ENCODE assay signal across 30 mouse cellular contexts in genomic region chr13:12569741-12570140, GRCm38 (mm10). TPM values are rescaled to one million over a fixed set of nuclear protein-coding genes. Genes with fewer than 3 reads are reported as not detected.
A peak's percentile ranks its signal among the peaks of the same experiment; 100 is the strongest.
DNase-seq lines count a peak whose midpoint lies in the region; ATAC-seq lines count a peak whose summit lies in the region.
"Had no signal": no experiment of that assay in that cellular context is flagged by ENCODE, and none has a peak within 500 bp of the region (broad histone marks: within the 10 kb centered on the region; RNA-seq: fewer than 3 reads in every experiment).

No protein-coding gene starts in this region.

- 75% methylated on average over 7 of the region's 7 CpGs for WGBS in heart, embryonic 11.5 days (ENCODE audit: insufficient replicate concordance)

- peaks cover 4% of the 10 kb centered on the region; the same call in 1 of the 2 replicates for H3K27me3 ChIP-seq in heart, embryonic 11.5 days (ENCODE audit: control insufficient read depth, insufficient read depth, low read length)
- H3K27me3 ChIP-seq: forebrain, embryonic 15.5 days; heart, embryonic 15.5 days; limb, embryonic 15.5 days had no signal

- peak; percentile 23 for DNase-seq in heart, adult 11 months
- peak; percentile 21 to 36 for DNase-seq in B cell, adult 2 months
- no peak for DNase-seq in right cerebral cortex, postnatal 4 days
- DNase-seq in urinary bladder, adult 2 months (ENCODE audit: low spot score), result no peak
- DNase-seq in frontal cortex, adult 2 months (ENCODE audit: extremely low spot score in 1 of 2, low spot score in 1 of 2), result no peak
- DNase-seq: adrenal gland, adult 2 months; adrenal gland, postnatal 36 days; cerebellum, adult 11 months; cerebellum, adult 9-10 months; kidney, adult 2 months; kidney, postnatal 4 days; liver, embryonic 13.5 days; lung, adult 18-20 months; lung, postnatal 10 days; thymus, adult 18-20 months; thymus, postnatal 36 days had no signal

- no peak overlapping the region for H3K4me3 ChIP-seq in heart, embryonic 11.5 days (ENCODE audit: low read depth, low read length)
- H3K4me3 ChIP-seq: embryonic facial prominence, embryonic 13.5 days; forebrain, embryonic 10.5 days; forebrain, embryonic 15.5 days; heart, embryonic 15.5 days; limb, embryonic 10.5 days; limb, embryonic 15.5 days; liver, embryonic 13.5 days; megakaryocyte, embryonic 14.5 days; midbrain, embryonic 13.5 days had no signal

- H3K9me3 ChIP-seq in heart, embryonic 11.5 days (replicated peaks; ENCODE audit: control insufficient read depth, low read length), result no peaks in the 10 kb centered on the region
- H3K9me3 ChIP-seq: embryonic facial prominence, embryonic 13.5 days; forebrain, embryonic 10.5 days; forebrain, embryonic 15.5 days; heart, embryonic 15.5 days; limb, embryonic 10.5 days; limb, embryonic 15.5 days; liver, embryonic 13.5 days; megakaryocyte, embryonic 14.5 days; midbrain, embryonic 13.5 days had no signal

- no peak overlapping the region for H3K27ac ChIP-seq in heart, embryonic 11.5 days (ENCODE audit: low read depth, low read length)
- H3K27ac ChIP-seq: embryonic facial prominence, embryonic 13.5 days; forebrain, embryonic 10.5 days; forebrain, embryonic 15.5 days; heart, embryonic 15.5 days; limb, embryonic 10.5 days; limb, embryonic 15.5 days; liver, embryonic 13.5 days; midbrain, embryonic 13.5 days had no signal

- H3K36me3 ChIP-seq in heart, embryonic 11.5 days (ENCODE audit: control insufficient read depth, insufficient read depth, low read length), result no peaks in the 10 kb centered on the region
- H3K36me3 ChIP-seq: embryonic facial prominence, embryonic 13.5 days; forebrain, embryonic 10.5 days; forebrain, embryonic 15.5 days; heart, embryonic 15.5 days; limb, embryonic 10.5 days; limb, embryonic 15.5 days; liver, embryonic 13.5 days; midbrain, embryonic 13.5 days had no signal

- no peak overlapping the region for H3K4me2 ChIP-seq in heart, embryonic 11.5 days
- H3K4me2 ChIP-seq: embryonic facial prominence, embryonic 13.5 days; forebrain, embryonic 15.5 days; heart, embryonic 15.5 days; limb, embryonic 15.5 days; liver, embryonic 13.5 days; midbrain, embryonic 13.5 days had no signal

- no peak overlapping the region for H3K9ac ChIP-seq in heart, embryonic 11.5 days (ENCODE audit: low read depth, low read length)
- H3K9ac ChIP-seq: embryonic facial prominence, embryonic 13.5 days; forebrain, embryonic 15.5 days; heart, embryonic 15.5 days; limb, embryonic 15.5 days; liver, embryonic 13.5 days; midbrain, embryonic 13.5 days had no signal

- H3K4me1 ChIP-seq in heart, embryonic 11.5 days (ENCODE audit: control insufficient read depth, insufficient read depth, low read length), result peaks cover 3% of the 10 kb centered on the region; the same call in 1 of the 2 replicates

- no peak for ATAC-seq in heart, embryonic 11.5 days (replicated peaks; ENCODE audit: insufficient number of reproducible peaks, low FRiP score, low TSS enrichment)
- peak; percentile 34 for ATAC-seq in common myeloid progenitor, adult 5-6 weeks (replicated peaks; ENCODE audit: low read depth, poor library complexity, severe bottlenecking)
- ATAC-seq in monocyte, adult 5-6 weeks (replicated peaks; ENCODE audit: insufficient number of reproducible peaks, low FRiP score, low TSS enrichment, poor library complexity, severe bottlenecking), result peak; percentile 50
- ATAC-seq: CD4-positive, CD25-positive, alpha-beta regulatory T cell, adult 4 months; forebrain, embryonic 15.5 days; hindbrain, embryonic 16.5 days; midbrain, embryonic 13.5 days had no signal

RNA-seq across cellular contexts. Expression of gene Ero1lb, which starts 4.1 kb away (rescaled TPM):
- polyA plus RNA-seq in heart, embryonic 11.5 days (2014; fragmentation: Nextera tagmentation; extraction: Ambion mirVana), result 7.2 and 7.7 TPM in 2 replicates
- 8.8 and 9.0 TPM in 2 replicates for total RNA-seq in common myeloid progenitor, adult 5-6 weeks (2017)
- 24.5 to 27.2 TPM (median 25.1 TPM) in 3 replicates for total RNA-seq in monocyte, adult 5-6 weeks (2017)
- 4.5 and 5.6 TPM in 2 replicates for polyA plus RNA-seq in urinary bladder, adult 2 months (2012; rRNA removed)
- polyA plus RNA-seq in frontal cortex, adult 2 months (2012; rRNA removed), result 11.6 and 13.0 TPM in 2 replicates

RNA-seq across cellular contexts. Expression of gene Edaradd, which starts 49.5 kb away (rescaled TPM):
- 0.59 and 0.72 TPM in 2 replicates for polyA plus RNA-seq in heart, embryonic 11.5 days (2014; fragmentation: Nextera tagmentation; extraction: Ambion mirVana)
- total RNA-seq in common myeloid progenitor, adult 5-6 weeks (2017), result 0.23 TPM in 1 of 2 replicates, not detected in the other
- total RNA-seq in monocyte, adult 5-6 weeks (2017), result 0.43 to 1.3 TPM (median 1.1 TPM) in 3 replicates
- polyA plus RNA-seq in urinary bladder, adult 2 months (2012; rRNA removed), result 1.0 and 1.3 TPM in 2 replicates
- 0.53 and 0.58 TPM in 2 replicates for polyA plus RNA-seq in frontal cortex, adult 2 months (2012; rRNA removed)
- total RNA-seq: gastrocnemius, adult 8-10 months had no signal

Comparison
In these comparisons a context has a peak if more than half of its experiments do, and no peak if none do; other contexts are left out.
1. DNase-seq: peak in heart, adult 11 months (single experiment) and B cell, adult 2 months (2 of 2); none in right cerebral cortex, postnatal 4 days (single experiment), urinary bladder, adult 2 months (single experiment) and frontal cortex, adult 2 months (0 of 2).